Mouse (Mus musculus) spleen, embryonic (tissue): ENCODE measurements around the gene Cpsf6.

Experiments used
- CTCF ChIA-PET: fragments of 350-600 bp; sonication (Branson Sonifier 250); formaldehyde crosslinking; loops from one replicate; lab custom pipeline; 2022; lab: Charles Lee

Gene Cpsf6

DNA sequence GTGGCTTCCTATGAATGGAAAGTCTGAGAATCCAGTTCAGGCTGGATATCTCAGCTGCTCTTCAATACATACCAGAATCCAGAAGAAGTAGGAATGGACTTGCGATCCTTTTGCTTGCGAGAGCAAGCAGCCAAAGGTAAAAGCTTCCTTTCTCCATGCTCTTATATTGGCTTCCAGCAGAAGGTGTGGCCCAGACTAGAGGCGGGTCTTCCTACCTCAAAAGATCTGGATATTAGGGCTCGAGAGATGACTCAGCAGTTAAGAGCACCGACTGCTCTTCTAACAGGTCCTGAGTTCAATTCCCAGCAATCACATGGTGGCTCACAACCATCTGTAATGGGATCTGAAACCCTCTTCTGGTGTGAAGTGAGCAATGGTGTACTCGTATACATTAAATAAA, at the start of gene Cpsf6:
TSS of gene Cpsf6 (minus strand) at position 108 of the 400 bp plus-strand sequence.
- CTCF ChIA-PET: no interaction called here

DNA sequence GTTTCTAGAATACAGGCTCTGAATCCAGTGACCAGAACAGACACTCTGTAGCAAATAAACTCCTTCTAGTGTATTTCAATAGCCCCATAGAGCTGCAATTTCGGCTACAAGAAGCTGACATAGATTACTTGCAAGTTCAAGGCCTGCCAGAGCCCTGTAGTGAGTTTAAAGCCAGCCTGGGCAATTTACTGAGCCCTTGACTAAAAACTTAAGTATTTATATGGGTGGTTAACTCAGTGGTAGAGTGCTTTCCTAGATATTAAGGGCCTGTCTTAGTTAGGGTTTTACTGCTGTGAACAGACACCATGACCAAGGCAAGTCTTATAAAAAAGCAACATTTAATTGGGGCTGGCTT, 46.8 kb upstream of the Cpsf6 start:
- CTCF ChIA-PET: no interaction called here

DNA sequence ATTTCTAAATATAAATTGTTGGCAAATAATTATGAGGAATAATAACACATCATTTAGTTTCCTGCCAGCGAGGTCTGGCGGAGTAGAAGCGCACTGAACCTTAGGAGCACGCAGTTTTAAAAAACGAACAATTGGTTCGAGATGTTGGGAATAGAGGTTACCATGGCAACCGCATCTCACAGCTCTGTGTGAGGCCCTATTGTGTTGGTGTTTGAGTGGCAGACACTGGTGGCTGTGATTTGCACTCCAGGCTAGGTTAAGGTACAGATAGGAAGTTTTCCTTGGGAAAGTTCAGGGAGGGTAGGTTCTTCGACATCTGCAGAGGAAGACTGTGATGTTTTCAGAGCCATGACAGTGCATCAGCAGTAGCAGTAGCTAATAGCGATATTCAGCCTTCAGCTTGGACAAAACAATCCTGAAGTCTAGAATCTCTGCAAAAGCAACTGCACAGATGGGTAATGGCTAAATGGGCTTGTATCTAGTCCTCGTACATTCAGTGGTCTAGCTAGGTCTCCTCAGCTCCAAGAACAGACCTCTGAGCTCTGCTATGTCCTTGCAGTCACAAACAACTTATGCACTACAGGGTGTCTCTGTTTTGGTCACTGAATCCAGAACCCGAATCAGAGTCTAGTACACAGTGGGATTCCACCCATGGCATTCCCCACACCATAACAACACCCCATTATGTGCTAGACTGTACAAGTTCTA, 46.2 kb upstream of the Cpsf6 start:
- CTCF ChIA-PET: no interaction called here

DNA sequence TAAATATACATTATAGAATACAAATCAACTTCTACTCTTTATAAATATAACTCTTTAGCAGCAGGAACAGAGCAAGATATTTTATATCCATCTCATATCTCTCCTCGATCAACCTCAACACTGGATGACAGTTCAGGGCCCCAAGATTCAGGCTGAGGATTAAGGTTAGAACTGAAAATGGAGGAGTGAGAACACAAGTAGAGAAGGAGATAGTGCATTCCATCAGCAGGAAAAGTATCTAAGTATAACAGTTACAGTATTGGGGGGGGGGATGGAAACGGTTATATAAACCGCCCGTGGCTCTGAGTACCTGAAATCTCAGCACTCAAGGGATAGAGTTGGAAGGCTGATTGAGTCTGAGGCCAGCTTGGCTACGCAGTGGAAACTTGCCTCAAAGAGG, 45.2 kb upstream of the Cpsf6 start:
- CTCF ChIA-PET: no interaction called here

DNA sequence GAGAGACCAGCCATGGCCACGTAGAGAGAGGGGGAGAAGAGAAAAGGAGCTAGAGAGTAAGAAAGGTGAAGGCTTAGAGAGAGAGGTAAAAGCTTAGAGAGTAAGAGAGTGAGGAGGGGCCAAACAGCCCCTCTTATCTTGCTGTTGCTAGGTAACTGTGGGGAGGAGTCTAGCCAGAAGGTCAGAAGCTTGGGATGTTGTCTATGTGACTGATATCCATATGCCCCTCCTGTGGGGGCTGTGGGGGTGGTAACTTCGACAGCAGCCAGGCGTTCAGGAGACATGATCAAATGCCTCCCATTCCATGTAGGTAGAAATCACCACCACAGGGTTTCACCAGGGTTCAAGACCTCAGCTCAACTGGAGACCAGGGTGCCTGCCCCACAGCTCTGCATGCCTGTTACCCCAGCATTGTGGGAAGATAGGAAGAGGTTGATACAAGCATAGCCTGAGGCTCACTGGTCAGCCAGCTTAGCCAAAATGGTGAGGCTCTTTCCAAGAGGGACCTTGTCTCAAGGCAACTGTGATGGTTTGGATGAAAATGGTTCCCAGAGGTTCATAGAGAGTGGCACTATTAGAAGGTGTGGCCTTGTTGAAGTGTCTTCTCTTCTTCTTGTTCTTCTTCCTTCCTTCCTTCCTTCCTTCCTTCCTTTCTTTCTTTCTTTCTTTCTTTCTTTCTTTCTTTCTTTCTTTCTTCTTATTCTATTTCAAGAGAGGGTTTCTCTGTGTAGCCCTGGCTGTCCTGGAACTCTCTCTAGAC, 44.5 kb upstream of the Cpsf6 start:
- CTCF ChIA-PET: interaction anchor here (1.2 kb wide), 1 partner anchor 45 kb away, joined by 3 read pairs; no protein-coding TSS in a partner anchor

DNA sequence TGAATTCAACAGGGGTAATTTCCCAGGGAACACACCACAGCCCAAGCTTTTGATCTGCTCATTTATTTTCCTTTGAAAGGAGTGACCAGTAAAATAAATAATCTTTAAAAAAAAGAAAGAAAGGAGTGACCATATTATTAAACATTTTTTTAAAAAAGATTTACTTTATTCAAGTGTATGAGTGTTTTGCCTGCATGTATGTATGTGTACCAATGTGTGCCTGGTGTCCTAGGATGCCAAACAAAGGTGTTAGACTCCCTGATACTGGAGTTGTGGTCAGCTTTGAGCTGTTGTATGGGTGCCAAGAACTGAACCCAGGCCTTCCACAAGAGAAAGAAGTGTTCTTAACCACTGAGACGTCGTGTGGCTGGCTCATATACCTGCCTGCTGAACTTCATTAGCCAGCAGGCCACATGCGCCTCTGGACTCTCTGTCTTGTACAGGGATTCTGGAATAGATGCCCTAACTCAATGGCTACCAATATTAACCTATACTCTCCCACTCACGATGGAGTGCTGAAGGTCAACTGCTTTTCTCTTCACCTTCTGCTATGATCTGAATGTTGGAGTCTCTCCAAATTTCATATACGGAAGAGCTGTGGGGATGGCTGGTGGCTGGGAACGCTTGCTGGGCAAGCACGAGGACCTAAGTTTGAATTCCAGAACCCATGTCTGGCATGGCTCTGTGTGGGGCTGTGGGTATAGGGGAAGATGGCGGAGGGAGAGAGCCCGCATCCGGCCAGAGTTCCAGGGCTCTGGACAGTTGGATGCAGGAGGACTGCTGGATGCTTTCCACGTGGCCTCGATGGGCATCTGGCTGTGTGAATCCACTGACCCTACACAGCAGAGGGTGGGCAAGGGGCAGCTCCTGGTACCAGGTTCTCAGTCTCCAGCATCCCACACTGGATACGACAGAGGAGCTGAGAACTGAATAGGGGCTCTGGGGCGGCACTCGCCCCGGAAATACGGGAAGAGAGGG, 43.5 kb upstream of the Cpsf6 start:
- CTCF ChIA-PET: interaction anchor here (1.2 kb wide), 1 partner anchor 44 kb away, joined by 3 read pairs; no protein-coding TSS in a partner anchor

DNA sequence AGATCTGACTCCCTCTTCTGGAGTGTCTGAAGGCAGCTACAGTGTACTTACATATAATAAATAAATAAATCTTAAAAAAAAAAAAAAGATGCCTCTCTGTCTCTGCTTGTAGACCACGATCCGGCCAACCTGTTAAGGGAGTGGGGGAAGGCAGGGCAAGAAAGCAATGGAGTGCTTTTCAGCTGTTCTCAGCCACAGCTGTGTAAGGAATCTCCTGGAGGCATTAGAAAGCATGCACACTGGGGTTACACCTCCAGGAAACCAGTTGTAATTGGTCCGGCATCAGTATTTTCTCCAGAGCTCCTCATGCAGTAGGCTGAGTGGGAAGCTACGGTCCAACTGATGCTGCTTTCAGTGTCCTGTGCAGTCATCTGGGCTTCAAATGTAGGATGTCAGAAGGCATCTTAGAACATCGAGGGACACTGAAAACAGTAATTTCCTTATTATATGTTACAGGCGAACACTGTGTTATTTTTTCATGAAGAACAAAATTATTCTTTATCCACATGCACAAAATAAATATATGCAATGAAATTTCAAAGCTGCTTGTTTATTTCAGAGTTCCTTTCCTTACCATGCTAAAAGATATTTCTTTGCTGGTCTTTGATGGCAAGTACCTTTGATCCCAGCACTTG, 42.5 kb upstream of the Cpsf6 start:
- CTCF ChIA-PET: interaction anchor here (0.6 to 0.7 kb wide), 3 partner anchors 52 to 382 kb away, joined by 3 to 4 read pairs (median 4); no protein-coding TSS in a partner anchor

DNA sequence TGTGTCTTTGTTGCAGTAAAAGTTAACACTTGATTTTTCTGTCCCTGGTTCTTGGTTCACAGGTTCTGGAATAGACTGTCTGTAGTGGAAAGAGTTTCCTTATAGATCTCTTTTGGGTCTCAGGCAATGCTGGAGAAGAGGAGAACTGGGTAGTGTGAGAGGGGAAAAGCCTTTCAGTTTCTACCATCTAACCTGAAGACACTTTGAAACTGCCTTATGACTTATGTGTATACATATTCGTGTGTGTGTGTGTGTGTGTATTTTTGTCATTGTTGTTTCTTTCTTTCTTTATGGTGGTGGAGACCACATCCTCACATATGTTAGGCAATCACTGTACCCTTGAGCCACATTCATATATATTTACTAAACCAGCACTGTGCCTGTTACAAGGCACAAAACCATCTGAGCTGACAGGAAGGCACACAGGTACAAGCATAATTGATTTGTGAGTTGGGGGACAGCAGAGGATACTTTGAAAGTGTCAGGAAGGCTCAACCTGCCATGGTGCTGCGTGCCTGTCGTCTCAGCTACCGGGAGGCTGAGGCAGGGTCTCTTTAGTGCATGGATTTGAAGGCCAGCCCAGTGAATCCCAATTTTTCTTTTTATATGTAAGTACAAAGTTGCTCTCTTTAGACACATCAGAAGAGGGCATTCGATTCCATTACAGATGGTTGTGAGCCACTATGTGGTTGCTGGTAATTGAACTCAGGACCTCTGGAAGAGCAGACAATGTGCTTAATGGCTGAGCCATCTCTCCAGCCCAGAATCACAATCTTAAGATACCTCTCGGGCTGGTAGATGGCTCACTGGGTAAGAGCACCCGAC, 41.7 kb upstream of the Cpsf6 start:
- CTCF ChIA-PET: interaction anchor here (0.6 to 0.7 kb wide), 3 partner anchors 51 to 382 kb away, joined by 3 to 4 read pairs (median 4); no protein-coding TSS in a partner anchor

DNA sequence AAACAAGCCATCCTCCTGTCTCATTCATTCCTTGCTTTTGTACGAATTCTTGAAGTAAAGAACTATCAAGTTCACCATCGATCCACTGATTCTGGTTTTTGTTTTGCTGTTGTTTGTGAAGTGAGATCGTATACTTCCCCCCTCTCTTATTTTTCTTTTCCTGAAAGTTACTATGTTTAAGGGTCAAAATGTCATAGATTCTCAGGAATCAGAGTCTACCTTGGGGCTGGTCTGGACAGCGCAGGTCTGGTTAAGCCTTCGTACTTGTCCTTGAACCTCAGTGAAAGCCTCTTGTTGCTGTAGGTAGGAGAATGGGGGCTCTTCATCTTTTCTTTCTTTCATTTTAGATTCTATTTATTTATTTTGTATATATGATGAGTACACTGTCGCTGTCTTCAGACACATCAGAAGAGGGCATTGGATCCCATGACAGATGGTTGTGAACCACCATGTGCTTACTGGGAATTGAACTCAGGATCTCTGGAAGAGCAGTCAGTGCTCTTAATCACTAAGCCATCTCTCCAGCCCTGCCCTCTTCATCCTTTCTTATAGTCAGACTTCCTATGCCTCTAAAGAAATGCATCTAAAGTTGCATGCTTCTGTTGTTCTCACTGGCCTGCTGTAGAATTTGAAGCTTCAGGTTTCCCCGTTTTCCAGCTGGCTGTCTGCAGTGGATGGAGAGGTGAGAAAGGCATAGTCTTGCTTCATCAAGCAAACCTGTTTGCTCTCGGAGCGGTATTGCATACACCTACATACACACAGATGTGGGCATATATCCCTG, 40.9 kb upstream of the Cpsf6 start:
- CTCF ChIA-PET: no interaction called here

DNA sequence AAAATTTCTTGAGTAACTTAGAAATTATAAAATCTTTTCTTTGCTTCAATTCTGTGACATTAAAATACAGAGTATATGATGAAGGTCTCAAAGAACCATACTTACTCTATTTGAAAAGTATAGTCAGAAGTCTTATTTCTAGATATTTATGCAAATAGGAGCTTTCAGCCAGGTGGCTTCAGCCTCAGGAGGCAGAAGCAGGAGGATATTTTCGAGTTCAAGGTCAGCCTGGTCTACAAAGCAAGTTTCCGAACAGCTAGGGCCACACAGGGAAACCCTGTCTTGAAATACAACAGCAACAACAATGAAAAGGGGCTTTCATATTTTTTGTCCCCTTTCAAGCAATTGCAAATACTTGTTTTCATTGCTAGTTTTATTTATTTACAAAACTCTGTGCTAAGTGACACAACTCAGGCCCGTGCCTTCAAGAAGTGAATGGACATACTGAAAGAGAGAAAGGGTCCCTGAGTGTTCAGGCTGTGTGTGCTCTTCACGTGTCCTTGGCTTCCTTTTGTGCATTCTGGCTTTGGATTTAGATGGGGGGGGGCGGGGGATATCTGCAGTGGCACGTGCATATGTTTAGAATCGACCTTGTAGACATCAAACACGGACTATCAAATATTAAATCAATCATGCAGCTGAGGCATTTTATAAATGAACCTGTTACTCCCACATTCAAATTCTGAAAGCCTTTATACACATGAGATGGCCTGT, 39.9 kb upstream of the Cpsf6 start:
- CTCF ChIA-PET: no interaction called here

DNA sequence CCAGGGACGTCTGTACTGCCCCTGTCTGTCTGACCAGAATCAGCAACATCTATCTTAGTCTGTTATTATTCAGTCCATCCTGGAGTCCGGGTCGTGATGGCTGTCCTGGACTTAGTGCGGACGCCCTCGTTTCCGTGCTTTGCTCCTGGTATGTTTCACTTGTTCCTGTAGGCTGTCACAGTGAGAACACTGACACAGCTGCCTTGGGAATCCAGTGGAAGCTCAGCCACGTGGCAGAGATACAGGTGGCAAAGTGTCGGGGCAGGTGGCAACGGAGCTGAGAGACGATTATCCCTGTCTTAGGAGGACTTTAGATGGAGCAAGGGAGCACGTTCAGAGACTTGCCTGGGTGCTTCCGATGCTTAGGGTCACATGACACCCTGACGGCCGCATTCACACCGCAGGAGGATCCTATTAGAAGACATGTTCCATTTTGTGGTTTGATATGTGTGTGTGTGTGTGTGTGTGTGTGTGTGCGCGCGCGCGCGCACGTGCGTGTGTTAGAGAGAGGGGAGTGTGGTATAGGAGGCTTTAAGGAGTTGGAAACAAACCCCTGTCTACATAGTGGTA, 38.9 kb upstream of the Cpsf6 start:
- CTCF ChIA-PET: no interaction called here

DNA sequence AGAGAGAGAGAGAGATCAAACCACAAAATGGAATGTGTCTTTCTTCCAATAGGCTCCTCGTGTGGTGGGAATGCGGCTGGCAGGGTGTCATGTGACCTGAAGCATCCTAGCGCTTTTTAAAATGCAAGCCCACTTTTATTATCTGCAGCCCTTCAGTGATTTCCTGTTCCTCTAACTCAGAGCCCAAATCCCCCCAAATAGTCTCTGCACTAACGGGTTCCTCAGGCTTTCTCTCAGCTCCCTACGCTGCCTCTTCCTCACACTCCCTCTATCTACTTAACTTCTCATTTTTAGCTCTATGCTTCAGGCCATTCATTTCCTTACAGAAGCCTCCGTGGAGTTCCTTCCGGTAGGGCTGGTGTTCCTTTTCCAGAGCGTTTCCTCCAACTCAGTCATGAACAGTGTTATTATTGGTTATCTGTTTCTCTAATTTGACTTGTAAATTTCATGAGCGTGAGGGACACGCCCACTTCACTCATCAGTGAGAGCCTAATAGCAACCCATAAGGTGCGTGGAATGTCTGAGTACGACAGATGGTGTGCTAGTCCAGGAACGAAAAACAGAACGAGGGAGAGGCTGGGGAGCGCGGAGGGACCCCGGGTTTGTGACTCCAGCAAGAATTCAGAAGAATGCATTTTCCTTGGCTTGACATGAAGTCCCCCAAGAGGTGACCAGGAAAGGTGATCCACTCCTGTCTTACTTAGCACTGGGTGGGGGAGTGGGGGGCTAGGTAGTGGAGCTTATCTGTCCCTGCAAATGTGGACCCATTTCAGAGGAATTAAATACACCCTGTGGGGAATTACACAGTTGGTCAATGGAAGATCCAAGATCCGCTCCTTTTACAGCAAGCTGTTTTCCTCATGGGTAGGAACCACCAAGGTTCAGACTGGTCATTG, 38.2 kb upstream of the Cpsf6 start:
- CTCF ChIA-PET: no interaction called here

DNA sequence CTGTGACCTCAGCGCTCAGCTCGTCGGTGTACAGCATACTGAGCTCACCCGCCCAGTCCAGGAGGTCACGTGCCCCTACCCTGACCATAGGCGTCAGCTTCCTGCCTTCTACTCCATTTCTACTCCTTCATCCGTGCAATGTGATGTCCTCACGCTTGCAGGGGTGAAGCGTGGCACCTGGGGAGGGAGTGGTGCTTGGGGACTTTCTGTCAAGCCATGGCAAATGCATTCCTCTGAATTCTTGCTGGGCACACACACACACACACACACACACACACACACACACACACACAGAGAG, 37.6 kb upstream of the Cpsf6 start:
- CTCF ChIA-PET: no interaction called here

DNA sequence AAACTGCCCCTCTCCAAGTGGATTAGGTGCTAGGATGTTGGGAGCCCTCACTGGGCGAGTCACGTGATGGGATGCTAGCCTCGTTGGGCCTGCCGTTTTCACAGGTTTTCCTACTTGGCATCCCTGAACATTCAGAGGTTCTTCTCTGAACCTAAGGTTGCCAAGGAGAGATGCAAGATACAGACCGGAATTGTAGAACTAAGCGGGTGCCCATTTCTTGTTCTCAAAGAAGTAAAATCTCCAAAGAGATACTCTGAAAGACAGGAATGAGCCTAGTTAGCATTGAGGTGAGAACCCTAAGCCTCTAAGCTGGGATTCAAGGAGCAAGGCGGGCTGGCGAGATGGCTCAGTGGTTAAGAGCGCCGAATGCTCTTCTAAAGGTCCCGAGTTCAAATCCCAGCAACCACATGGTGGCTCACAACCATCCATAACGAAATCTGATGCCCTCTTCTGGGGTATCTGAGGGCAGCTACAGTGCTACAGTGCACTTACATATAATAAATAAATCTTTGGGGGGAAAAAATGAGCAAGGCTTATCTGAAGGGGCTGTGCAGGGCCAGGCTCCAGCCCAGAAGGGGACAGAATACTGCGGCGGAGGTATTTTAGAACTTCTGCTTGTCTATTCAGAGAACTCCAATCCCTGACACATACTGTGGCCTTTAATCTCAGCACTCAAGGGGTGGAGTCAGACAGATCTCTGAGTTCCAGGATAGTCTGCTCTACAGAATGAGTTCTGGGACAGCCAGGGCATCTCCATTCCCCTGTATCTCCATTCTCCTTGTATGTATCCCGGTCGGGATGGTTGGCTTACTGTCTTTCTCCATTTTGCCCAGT, 37.0 kb upstream of the Cpsf6 start:
- CTCF ChIA-PET: no interaction called here

DNA sequence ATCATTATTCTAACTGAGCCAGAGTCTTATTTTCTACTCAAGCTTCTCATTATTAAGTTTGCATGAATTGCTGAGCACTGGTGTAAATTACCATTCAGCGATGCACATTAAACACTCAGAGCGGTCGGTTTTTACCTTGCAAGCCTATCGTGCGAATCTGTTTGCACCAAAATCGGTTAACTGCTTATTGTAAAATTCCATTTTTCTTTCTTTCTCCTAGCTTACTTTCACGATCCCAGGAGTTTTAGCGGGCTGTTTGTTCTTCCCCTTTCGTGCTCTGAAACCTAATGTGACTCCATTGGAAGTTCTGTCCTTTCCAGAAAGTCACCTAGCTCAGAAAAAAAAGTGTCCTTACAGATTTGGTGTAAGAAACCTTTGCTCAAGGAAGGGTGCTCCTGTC, 36.3 kb upstream of the Cpsf6 start:
- CTCF ChIA-PET: no interaction called here

DNA sequence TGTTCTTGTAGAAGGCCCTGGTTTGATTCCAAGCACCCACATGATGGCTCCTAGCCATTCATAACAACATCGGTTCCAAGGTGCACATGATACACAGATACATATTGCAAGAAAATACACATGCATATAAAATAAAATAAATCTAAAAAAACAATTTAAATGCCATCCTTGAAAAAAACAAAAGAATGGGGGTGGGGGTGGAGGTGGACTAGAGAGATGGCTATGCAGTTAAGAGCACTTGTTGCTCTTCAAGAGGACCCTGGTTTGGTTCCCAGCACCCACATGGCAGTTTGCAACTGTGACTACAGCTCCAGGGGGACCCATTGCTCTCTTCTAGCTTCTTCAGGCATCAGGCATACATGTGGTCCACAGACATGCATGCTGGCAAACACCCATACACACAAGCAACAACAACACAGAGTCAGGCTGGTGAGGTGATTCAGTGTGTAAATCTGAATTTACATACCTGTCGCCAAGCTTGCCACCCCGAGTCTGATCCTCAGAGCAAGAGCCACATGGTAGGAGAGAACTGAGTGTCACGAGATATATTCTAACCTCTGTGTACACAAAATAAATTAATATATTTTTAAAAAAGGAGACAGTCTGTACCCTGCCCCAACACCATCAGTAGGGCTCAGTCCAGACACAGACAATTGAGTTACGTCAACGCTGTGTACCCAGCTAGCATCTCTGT, 35.7 kb upstream of the Cpsf6 start:
- CTCF ChIA-PET: no interaction called here
